ENCODE assay signal across 8 mouse cellular contexts in the genomic region with DNA sequence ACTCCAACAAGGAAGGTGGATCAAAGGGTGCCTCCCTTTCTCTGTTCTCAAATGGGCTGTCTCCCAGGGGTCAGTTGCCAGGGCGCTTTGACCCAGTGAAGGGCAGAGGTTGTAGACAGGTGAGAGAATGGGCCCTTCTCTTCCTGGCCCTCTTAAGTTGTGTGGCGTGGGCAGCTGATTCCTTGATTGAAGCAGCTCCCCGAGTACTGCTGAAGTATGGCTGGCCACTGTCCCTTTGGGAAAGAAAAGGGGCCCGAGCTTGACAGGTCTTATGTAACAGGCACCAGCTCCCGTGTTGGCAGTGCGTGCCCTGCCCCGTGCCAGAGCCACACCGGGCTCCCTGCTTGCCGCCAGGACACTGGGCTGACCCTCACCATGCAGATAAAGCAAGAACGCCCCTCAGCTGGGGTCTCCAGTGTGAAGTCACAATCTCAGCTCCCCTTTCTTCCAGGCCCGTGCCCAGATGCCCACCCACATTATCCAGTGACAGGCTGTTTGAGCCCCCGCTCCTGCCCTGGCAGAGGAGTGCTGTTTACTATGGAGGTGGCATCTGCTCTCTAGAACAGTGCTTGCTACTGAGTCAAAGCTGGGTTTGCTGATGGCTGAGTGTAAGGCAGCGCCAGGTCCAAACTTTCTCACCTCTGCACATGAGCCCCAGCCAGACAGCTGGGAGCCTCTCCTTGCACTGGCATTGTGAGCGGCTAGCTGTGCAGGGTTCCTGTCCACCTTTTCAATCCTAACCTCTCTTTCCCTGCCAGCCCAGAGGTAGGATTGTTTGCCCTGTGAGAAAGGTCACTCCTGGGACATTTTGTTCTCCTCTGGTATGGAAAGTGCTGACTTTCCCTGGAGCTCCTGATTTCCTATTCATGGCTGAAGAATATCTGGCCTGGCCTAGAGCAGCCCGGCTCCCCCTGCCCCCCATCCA. TPM values are rescaled to one million over a fixed set of nuclear protein-coding genes. Genes with fewer than 3 reads are reported as not detected.
DNase-seq lines count a peak whose midpoint lies in the region; ATAC-seq and TF ChIP-seq lines count a peak whose summit lies in the region.

No protein-coding gene starts in this region.

- peaks cover 16% of the 10 kb centered on the region for H3K4me1 ChIP-seq in hindbrain, embryonic 14.5 days (replicated peaks; ENCODE audit: control insufficient read depth, insufficient read depth, low read length)
- H3K4me1 ChIP-seq in neural tube, embryonic 14.5 days (ENCODE audit: control insufficient read depth, insufficient read depth, low read length): peaks cover 7% of the 10 kb centered on the region; the same call in 1 of the 2 replicates

- peak overlapping the region; percentile 97 for H3K27ac ChIP-seq in gastrocnemius, adult 2 months
- no peak overlapping the region for H3K27ac ChIP-seq in hindbrain, embryonic 14.5 days
- no peak overlapping the region for H3K27ac ChIP-seq in neural tube, embryonic 14.5 days (ENCODE audit: low read depth, low read length)

- DNase-seq in adrenal gland, adult 2 months: peak; percentile 74
- DNase-seq in cerebellum, adult 11-12 months: peak; percentile 96
- peak; percentile 91 for DNase-seq in gastrocnemius, adult 2 months
- DNase-seq in hindbrain, embryonic 14.5 days (ENCODE audit: low spot score): no peak
- peak; percentile 73 to 86 for DNase-seq in left cerebral cortex, postnatal 25 days (ENCODE audit: low spot score in 2 of 2)
- no peak for DNase-seq in ovary, postnatal 14 days (ENCODE audit: low spot score)
- no peak for DNase-seq in retina, embryonic 14.5 days (ENCODE audit: low spot score)

- peaks cover 40% of the 10 kb centered on the region for H3K27me3 ChIP-seq in hindbrain, embryonic 14.5 days (ENCODE audit: control insufficient read depth, insufficient read depth, low read length)
- H3K27me3 ChIP-seq in neural tube, embryonic 14.5 days (ENCODE audit: control insufficient read depth, insufficient read depth, low read length): peaks cover 3% of the 10 kb centered on the region

- ATAC-seq in hindbrain, embryonic 14.5 days (ENCODE audit: low FRiP score): no peak
- no peak for ATAC-seq in neural tube, embryonic 14.5 days (ENCODE audit: low read depth)

- intact Hi-C loops in gastrocnemius, adult 2 months (cut with DNase I): loop anchor here (2.0 kb wide), 1 partner anchor 13 kb away; no protein-coding TSS in a partner anchor
- intact Hi-C loops in left cerebral cortex, postnatal 25 days (cut with DNase I): loop anchor here (2.0 kb wide), 1 partner anchor 19 kb away; a partner anchor contains a TSS

- H3K9me3 ChIP-seq in hindbrain, embryonic 14.5 days (ENCODE audit: control insufficient read depth, low read length): no peaks in the 10 kb centered on the region
- H3K9me3 ChIP-seq in neural tube, embryonic 14.5 days (ENCODE audit: control insufficient read depth, low read length): no peaks in the 10 kb centered on the region

- no peak for TF ChIP-seq CTCF in gastrocnemius, adult 2 months (IDR thresholded peaks at IDR 0.05)

- no peaks in the 10 kb centered on the region for H3K36me3 ChIP-seq in hindbrain, embryonic 14.5 days (replicated peaks; ENCODE audit: control insufficient read depth, insufficient read depth)
- H3K36me3 ChIP-seq in neural tube, embryonic 14.5 days (ENCODE audit: control insufficient read depth, insufficient read depth, low read length): no peaks in the 10 kb centered on the region

- peak overlapping the region; percentile 89 for H3K4me3 ChIP-seq in gastrocnemius, adult 2 months
- peak overlapping the region; percentile 42; the same call in 1 of the 2 replicates for H3K4me3 ChIP-seq in hindbrain, embryonic 14.5 days (replicated peaks; ENCODE audit: low read length)
- no peak overlapping the region for H3K4me3 ChIP-seq in neural tube, embryonic 14.5 days (ENCODE audit: low read depth, low read length)

- peak overlapping the region; percentile 99; the same call in 1 of the 2 replicates for H3K4me2 ChIP-seq in hindbrain, embryonic 14.5 days (replicated peaks)
- peak overlapping the region; percentile 99 for H3K4me2 ChIP-seq in neural tube, embryonic 14.5 days (ENCODE audit: low read depth, low read length)

- H3K9ac ChIP-seq in hindbrain, embryonic 14.5 days: no peak overlapping the region
- no peak overlapping the region for H3K9ac ChIP-seq in neural tube, embryonic 14.5 days (replicated peaks; ENCODE audit: low read depth, low read length)

- WGBS in hindbrain, embryonic 14.5 days: 70% methylated on average over 15 of the region's 15 CpGs
- WGBS in neural tube, embryonic 14.5 days: 69% methylated on average over 15 of the region's 15 CpGs

RNA-seq across cellular contexts. Expression of a gene that starts 15.5 kb away (rescaled TPM):
- total RNA-seq in adrenal gland, adult 2 months (2021): under 1 TPM in 1 of 2 experiments, not detected in 1; 0.10 TPM
- polyA plus RNA-seq in adrenal gland, adult 2 months (2012; rRNA removed): 0.40 TPM in 1 of 2 replicates, not detected in the other
- total RNA-seq in gastrocnemius, adult 2 months (2021): not detected
- 0.31 and 0.41 TPM in 2 replicates for polyA plus RNA-seq in hindbrain, embryonic 14.5 days (2014; fragmentation: Nextera tagmentation; extraction: Ambion mirVana)
- 1 to 10 TPM in 1 of 2 experiments, under 1 TPM in 1; 0.55 to 1.6 TPM for total RNA-seq in left cerebral cortex, postnatal 25 days (2021)
- polyA plus RNA-seq in neural tube, embryonic 14.5 days (2014; fragmentation: Nextera tagmentation; extraction: Ambion mirVana): not detected in 2 replicates

RNA-seq across cellular contexts. Expression of a gene that starts 19.2 kb away (rescaled TPM):
- 10 to 100 TPM; 33.7 to 60.9 TPM for total RNA-seq in adrenal gland, adult 2 months (2021)
- 10.9 and 15.2 TPM in 2 replicates for polyA plus RNA-seq in adrenal gland, adult 2 months (2012; rRNA removed)
- 100 to 1,000 TPM; 223 to 228 TPM for total RNA-seq in gastrocnemius, adult 2 months (2021)
- 8.4 and 11.6 TPM in 2 replicates for polyA plus RNA-seq in hindbrain, embryonic 14.5 days (2014; fragmentation: Nextera tagmentation; extraction: Ambion mirVana)
- total RNA-seq in left cerebral cortex, postnatal 25 days (2021): 100 to 1,000 TPM in 1 of 2 experiments, 10 to 100 TPM in 1; 72.3 to 106 TPM
- 9.4 and 11.7 TPM in 2 replicates for polyA plus RNA-seq in neural tube, embryonic 14.5 days (2014; fragmentation: Nextera tagmentation; extraction: Ambion mirVana)

RNA-seq across cellular contexts. Expression of a gene that starts 21.0 kb away (rescaled TPM):
- total RNA-seq in adrenal gland, adult 2 months (2021): 10 to 100 TPM; 11.2 to 17.6 TPM
- polyA plus RNA-seq in adrenal gland, adult 2 months (2012; rRNA removed): 32.4 and 34.3 TPM in 2 replicates
- total RNA-seq in gastrocnemius, adult 2 months (2021): 1 to 10 TPM; 2.5 to 7.6 TPM
- 7.0 and 8.0 TPM in 2 replicates for polyA plus RNA-seq in hindbrain, embryonic 14.5 days (2014; fragmentation: Nextera tagmentation; extraction: Ambion mirVana)
- total RNA-seq in left cerebral cortex, postnatal 25 days (2021): 10 to 100 TPM; 23.1 to 26.1 TPM
- 6.7 and 8.0 TPM in 2 replicates for polyA plus RNA-seq in neural tube, embryonic 14.5 days (2014; fragmentation: Nextera tagmentation; extraction: Ambion mirVana)

RNA-seq across cellular contexts. Expression of a gene that starts 27.3 kb away (rescaled TPM):
- total RNA-seq in adrenal gland, adult 2 months (2021): under 1 TPM; 0.12 to 0.76 TPM
- 1.1 TPM in 1 of 2 replicates, not detected in the other for polyA plus RNA-seq in adrenal gland, adult 2 months (2012; rRNA removed)
- 1 to 10 TPM in 1 of 2 experiments, under 1 TPM in 1; 0.71 to 1.4 TPM for total RNA-seq in gastrocnemius, adult 2 months (2021)
- polyA plus RNA-seq in hindbrain, embryonic 14.5 days (2014; fragmentation: Nextera tagmentation; extraction: Ambion mirVana): 0.35 TPM in 1 of 2 replicates, not detected in the other
- under 1 TPM; 0.14 to 0.27 TPM for total RNA-seq in left cerebral cortex, postnatal 25 days (2021)
- 0.08 and 0.10 TPM in 2 replicates for polyA plus RNA-seq in neural tube, embryonic 14.5 days (2014; fragmentation: Nextera tagmentation; extraction: Ambion mirVana)

RNA-seq across cellular contexts. Expression of a gene that starts 27.3 kb away (rescaled TPM):
- total RNA-seq in adrenal gland, adult 2 months (2021): 10 to 100 TPM; 28.7 to 30.4 TPM
- polyA plus RNA-seq in adrenal gland, adult 2 months (2012; rRNA removed): 72.9 and 76.9 TPM in 2 replicates
- 1 to 10 TPM; 3.0 to 3.1 TPM for total RNA-seq in gastrocnemius, adult 2 months (2021)
- 30.6 and 32.7 TPM in 2 replicates for polyA plus RNA-seq in hindbrain, embryonic 14.5 days (2014; fragmentation: Nextera tagmentation; extraction: Ambion mirVana)
- total RNA-seq in left cerebral cortex, postnatal 25 days (2021): 10 to 100 TPM; 30.6 to 31.5 TPM
- polyA plus RNA-seq in neural tube, embryonic 14.5 days (2014; fragmentation: Nextera tagmentation; extraction: Ambion mirVana): 28.9 and 32.6 TPM in 2 replicates

Comparison
In these comparisons a context has a peak if more than half of its experiments do, and no peak if none do; other contexts are left out.
1. DNase-seq: peak in adrenal gland, adult 2 months (single experiment), cerebellum, adult 11-12 months (single experiment), gastrocnemius, adult 2 months (single experiment) and left cerebral cortex, postnatal 25 days (2 of 2); none in hindbrain, embryonic 14.5 days (single experiment), ovary, postnatal 14 days (single experiment) and retina, embryonic 14.5 days (single experiment).